Mouse (Mus musculus) kidney, adult 2 months (tissue): ENCODE results near the gene Plekhb2. TPM values are rescaled to one million over a fixed set of nuclear protein-coding genes. Genes with fewer than 3 reads are reported as not detected.

Source experiments
- DNase-seq: peaks from one replicate; pipeline ENCODE4 v3.0.0; 2021
- H3K27ac ChIP-seq: fragments of 200-500 bp; 2 replicates; pipeline ENCODE4 v1.5.1; 2012; ENCODE audit warnings: low read depth, low read length, control low read depth, inconsistent platforms; ENCODE audit not compliant: insufficient read depth
- H3K27me3 ChIP-seq: fragments of 200-500 bp; replicated peaks from 2 replicates; pipeline ENCODE4 v1.6.1; 2012; ENCODE audit warnings: mild to moderate bottlenecking, moderate library complexity, low read length, inconsistent platforms; ENCODE audit not compliant: control insufficient read depth, insufficient read depth
- H3K36me3 ChIP-seq: fragments of 200-500 bp; 2 replicates; pipeline ENCODE4 v1.6.1; 2012; ENCODE audit warnings: mild to moderate bottlenecking, moderate library complexity, low read length, inconsistent platforms; ENCODE audit not compliant: control insufficient read depth, insufficient read depth
- H3K4me1 ChIP-seq: fragments of 200-500 bp; 2 replicates; pipeline ENCODE4 v1.6.1; 2011; ENCODE audit warnings: low read length; ENCODE audit not compliant: control insufficient read depth, insufficient read depth
- H3K4me3 ChIP-seq: fragments of 200-500 bp; 2 replicates; pipeline ENCODE4 v1.5.1; 2011; ENCODE audit warnings: mild to moderate bottlenecking, low read depth, low read length, control low read depth; ENCODE audit not compliant: insufficient read depth
- CTCF ChIP-seq: fragments of 200-500 bp; conservative IDR thresholded peaks from 2 replicates; pipeline ENCODE4 v1.5.1; 2011; ENCODE audit warnings: low read depth, mild to moderate bottlenecking, control low read depth, low read length, moderate library complexity, mixed read lengths; ENCODE audit not compliant: insufficient read depth, insufficient read length
- POLR2A ChIP-seq: fragments of 200-500 bp; IDR thresholded peaks from one replicate; pipeline ENCODE4 v1.6.1; 2011; ENCODE audit warnings: low read depth, low read length, control low read depth
- WGBS: fragments of 180-500 bp; shearing (Covaris S2); methylation state at CpG from one replicate; pipeline ENCODE4 v1.1.7; 2018; 5-methylcytosine and 5-hydroxymethylcytosine counted together
- polyA plus RNA-seq: library from polyadenylated mRNA; depleted of rRNA; stranded (reverse); fragments of >200 nt; gene quantifications from 2 replicates; pipeline ENCODE4 v1.2.3, GENCODE M21; 2012; rRNA removed

The Plekhb2 gene
- 195 and 227 TPM in 2 replicates for polyA plus RNA-seq

DNA sequence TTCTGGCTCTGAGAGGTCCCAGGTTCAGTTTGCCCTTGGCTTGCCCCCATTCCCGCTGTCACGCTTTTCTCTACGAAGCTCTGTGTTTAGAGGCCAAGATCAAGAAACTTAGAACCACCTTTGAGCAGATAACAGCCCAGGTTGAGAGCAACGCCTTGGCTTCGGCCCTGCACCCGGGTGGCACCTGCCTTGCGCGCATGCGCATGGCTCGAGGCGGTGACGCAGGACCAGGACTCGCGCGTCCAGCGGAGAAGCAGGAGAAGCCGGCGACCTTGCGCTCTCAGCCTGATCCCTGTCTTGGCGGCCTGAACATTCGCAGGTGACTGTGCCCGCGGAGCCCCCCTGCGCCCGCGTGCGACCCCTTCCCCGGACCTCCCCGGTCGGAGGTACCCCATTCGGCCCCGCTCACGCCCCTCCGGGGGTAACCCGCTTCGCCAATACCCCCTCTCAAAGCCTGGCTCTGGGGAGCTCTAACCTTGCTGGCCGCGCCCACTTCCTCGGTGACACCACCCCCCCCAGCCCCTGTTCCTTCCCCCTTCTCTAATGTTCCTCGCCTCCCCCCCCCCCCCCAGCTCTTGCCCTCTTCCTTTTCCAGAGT lies at the start of gene Plekhb2:
Plekhb2 (plus strand) TSS at position 232 of the 598 bp plus-strand sequence.
- Histone ChIP-seq H3K4me1 (peaks cover 20% of the 10 kb centered on the region; the same call in 1 of the 2 replicates), H3K4me3 (peak within 1 kb of the TSS; percentile 82), H3K36me3 (no peaks in the 10 kb centered on the region), H3K27me3 (no peaks in the 10 kb centered on the region), H3K27ac (peak within 1 kb of the TSS; percentile 69)
- no peak for TF ChIP-seq CTCF
- peak; percentile 78 for TF ChIP-seq POLR2A
- under 1% methylated on average over 37 of the region's 40 CpGs for WGBS
- peak; percentile 96 for DNase-seq

DNA sequence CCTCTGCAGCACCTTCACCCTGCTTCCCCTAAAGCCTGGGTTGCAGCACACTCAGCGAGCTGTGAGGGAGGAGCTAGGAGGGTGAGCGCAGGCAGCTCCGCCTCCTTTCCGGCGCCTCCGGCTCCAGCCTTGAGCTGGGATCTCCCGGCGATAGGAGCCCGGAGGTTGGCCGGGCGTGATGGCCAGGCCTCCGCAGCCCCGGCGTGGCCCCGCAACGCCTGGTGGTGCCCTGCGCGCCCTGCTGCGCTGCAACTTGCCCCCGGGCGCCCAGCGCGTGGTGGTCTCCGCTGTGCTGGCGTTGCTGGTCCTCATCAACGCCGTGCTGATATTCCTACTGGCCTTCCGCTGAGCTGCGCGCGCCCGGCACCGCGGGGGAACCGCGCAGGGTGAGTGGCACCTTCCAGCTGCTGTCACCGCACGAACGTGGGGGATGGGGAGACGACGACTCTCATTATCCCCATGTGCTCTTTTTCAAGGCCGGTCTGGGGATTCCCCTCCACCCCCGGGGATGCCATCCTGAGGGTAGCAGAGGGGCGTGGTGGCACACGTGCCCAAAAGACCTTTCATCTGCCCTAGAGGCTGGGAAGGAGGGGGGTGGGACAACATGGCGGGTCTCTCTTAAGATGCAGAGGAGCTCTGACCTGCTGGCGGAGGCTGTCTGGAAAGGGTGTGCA lies 48.0 kb upstream of the Plekhb2 start:
- H3K4me3 ChIP-seq: peak overlapping the region; percentile 55
- H3K27me3 ChIP-seq: no peaks in the 10 kb centered on the region
- no peaks in the 10 kb centered on the region for H3K4me1 ChIP-seq
- 3% methylated on average over 47 of the region's 47 CpGs for WGBS
- no peak for TF ChIP-seq CTCF
- TF ChIP-seq POLR2A: no peak
- no peak overlapping the region for H3K27ac ChIP-seq
- DNase-seq: peak; percentile 66
- H3K36me3 ChIP-seq: no peaks in the 10 kb centered on the region

DNA sequence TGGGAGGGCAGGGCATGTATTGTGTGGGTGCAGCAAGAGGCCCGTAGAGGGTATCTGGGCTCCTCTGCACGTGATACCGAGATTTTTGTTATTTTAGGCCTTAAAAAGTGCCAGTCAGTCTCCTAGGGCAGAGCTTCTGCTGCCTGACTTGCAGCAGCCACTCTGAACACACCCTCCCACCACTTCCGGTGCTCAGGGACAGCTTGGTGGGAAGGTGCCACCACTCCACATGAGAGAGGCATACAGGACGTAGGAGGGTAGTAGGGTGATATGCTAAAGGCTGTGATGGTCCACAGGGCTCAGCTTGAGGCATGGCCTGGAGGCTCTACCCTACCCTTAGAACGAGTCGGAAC lies 47.5 kb upstream of the Plekhb2 start:
- Histone ChIP-seq H3K4me3 (no peak overlapping the region; the same call in 1 of the 2 replicates), H3K27ac (no peak overlapping the region), H3K36me3 (no peaks in the 10 kb centered on the region), H3K27me3 (no peaks in the 10 kb centered on the region), H3K4me1 (no peaks in the 10 kb centered on the region)
- TF ChIP-seq CTCF (no peak), POLR2A (no peak)
- 44% methylated on average over 7 of the region's 7 CpGs for WGBS
- DNase-seq: no peak

DNA sequence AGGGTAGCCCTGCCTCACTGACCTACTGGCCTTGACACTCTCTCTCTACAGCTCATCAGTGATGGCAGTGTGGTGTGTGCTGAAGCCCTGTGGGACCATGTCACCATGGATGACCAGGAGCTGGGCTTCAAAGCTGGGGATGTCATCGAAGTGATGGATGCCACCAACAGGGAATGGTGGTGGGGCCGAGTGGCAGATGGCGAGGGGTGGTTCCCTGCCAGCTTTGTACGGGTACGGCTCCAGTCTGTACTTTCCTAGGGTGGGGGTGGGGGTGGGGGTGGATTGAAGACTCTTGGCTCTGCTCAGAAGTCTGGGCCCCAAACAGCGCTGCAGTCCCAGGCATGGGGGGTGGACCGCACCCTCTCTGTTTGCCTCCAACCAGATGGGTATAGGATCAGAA lies 44.9 kb upstream of the Plekhb2 start:
- no peak overlapping the region for H3K27ac ChIP-seq
- H3K36me3 ChIP-seq: no peaks in the 10 kb centered on the region
- no peaks in the 10 kb centered on the region for H3K4me1 ChIP-seq
- DNase-seq: no peak
- 97% methylated on average over 7 of the region's 7 CpGs for whole genome bisulfite sequencing
- H3K4me3 ChIP-seq: no peak overlapping the region
- no peaks in the 10 kb centered on the region for H3K27me3 ChIP-seq
- TF ChIP-seq CTCF: no peak
- TF ChIP-seq POLR2A: no peak

DNA sequence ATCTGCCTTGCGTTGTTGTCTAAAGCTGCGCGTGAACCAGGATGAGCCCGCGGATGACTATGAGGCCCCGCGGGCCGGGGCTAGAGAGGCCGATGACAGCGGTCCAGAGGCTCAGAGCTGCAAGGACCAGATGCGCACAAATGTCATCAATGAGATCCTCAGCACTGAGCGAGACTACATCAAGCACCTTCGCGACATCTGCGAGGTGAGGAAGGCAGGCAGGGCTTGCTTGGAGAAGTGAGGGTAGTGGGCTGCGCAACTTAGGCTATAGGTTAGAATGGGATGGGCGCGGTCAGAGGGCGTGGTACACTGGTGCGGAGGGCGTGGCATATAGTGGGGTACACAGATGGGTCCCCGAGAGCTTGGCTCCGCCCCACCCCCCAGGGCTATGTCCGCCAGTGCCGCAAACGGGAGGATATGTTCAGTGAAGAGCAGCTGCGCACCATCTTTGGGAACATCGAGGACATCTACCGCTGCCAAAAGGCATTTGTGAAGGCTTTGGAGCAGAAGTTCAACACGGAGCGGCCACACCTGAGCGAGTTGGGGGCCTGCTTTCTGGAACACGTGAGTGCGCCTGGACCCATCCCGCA lies 43.8 kb upstream of the Plekhb2 start:
- no peak for TF ChIP-seq POLR2A
- TF ChIP-seq CTCF: no peak
- Histone ChIP-seq H3K27ac (no peak overlapping the region), H3K27me3 (no peaks in the 10 kb centered on the region), H3K4me3 (no peak overlapping the region), H3K4me1 (no peaks in the 10 kb centered on the region), H3K36me3 (no peaks in the 10 kb centered on the region)
- no peak for DNase-seq
- 40% methylated on average over 35 of the region's 35 CpGs for WGBS

DNA sequence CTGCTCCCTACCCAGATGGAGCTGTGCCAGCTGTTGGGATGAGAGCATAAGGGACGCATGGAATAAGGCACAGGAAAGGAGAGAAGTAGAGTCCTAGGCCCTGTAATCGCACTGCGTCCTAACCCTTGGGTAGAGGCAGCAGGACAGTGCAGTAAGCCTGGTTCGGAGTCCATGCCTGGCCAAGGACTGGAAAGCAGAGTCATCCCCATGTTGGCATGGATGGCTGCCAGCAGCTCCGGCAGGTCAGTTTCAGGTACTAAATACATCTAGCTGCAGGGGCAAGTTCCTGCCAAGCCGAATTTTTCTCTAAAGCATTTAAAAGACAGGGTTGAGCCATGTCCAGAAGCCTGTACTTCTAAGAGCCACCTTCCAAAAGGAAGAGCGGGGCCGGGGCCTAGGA lies 41.3 kb upstream of the Plekhb2 start:
- TF ChIP-seq CTCF (no peak), POLR2A (no peak)
- 69% methylated on average over 8 of the region's 8 CpGs for WGBS
- Histone ChIP-seq H3K4me3 (no peak overlapping the region), H3K27me3 (no peaks in the 10 kb centered on the region), H3K4me1 (no peaks in the 10 kb centered on the region), H3K27ac (no peak overlapping the region), H3K36me3 (no peaks in the 10 kb centered on the region)
- DNase-seq: peak; percentile 67

DNA sequence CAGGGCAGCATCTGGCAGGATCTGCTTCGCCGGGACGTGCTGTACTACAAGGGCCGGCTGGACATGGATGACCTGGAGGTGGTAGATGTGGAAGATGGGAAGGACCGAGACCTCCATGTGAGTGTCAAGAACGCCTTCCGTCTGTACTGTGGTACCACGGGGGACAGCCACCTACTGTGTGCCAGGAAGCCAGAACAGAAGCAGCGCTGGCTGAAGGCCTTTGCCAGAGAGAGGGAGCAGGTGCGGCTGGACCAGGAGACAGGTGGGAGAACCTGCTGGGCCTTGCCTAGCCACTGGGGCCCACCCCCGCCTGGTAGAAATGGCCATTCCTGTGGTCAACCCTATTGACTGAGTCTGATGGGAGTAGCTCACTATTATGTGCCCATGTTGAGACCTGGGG lies 39.5 kb upstream of the Plekhb2 start:
- H3K27me3 ChIP-seq: no peaks in the 10 kb centered on the region
- 92% methylated on average over 11 of the region's 11 CpGs for WGBS
- H3K4me3 ChIP-seq: no peak overlapping the region
- no peak overlapping the region for H3K27ac ChIP-seq
- no peak for DNase-seq
- TF ChIP-seq CTCF: no peak
- no peak for TF ChIP-seq POLR2A
- no peaks in the 10 kb centered on the region for H3K4me1 ChIP-seq
- no peaks in the 10 kb centered on the region for H3K36me3 ChIP-seq
